Mouse (Mus musculus): ENCODE data around the gene Ccn1.

Gene Ccn1

GRCm38 (mm10) chr3:145650298-145651011 is 674 bp upstream of the Ccn1 start:
- no peak for DNase-seq (ENCODE audit: low read depth, low spot score)

- DNase-seq (ENCODE audit: low read depth, low spot score) = peak; percentile 53
Observed at GRCm38 (mm10) chr3:145648991-145649851, 560 bp downstream of the Ccn1 start.

GRCm38 (mm10) chr3:145648097-145648931 is 1.5 kb downstream of the Ccn1 start:
- peak; percentile 90 for DNase-seq (ENCODE audit: low read depth, low spot score)

- DNase-seq (ENCODE audit: low read depth, low spot score) = no peak
Observed at GRCm38 (mm10) chr3:145647416-145647815, 2.4 kb downstream of the Ccn1 start.

- no peak for DNase-seq (ENCODE audit: low read depth, low spot score)
Observed at GRCm38 (mm10) chr3:145646666-145647065, 3.1 kb downstream of the Ccn1 start.

- no peak for DNase-seq (ENCODE audit: low read depth, low spot score)
Observed at GRCm38 (mm10) chr3:145646009-145646408, 3.8 kb downstream of the Ccn1 start.

- no peak for DNase-seq (ENCODE audit: low read depth, low spot score)
Observed at GRCm38 (mm10) chr3:145645463-145645862, 4.3 kb downstream of the Ccn1 start.

GRCm38 (mm10) chr3:145642861-145643260 is 6.9 kb downstream of the Ccn1 start:
- no peak for DNase-seq (ENCODE audit: low read depth, low spot score)

- DNase-seq (ENCODE audit: low read depth, low spot score) = no peak
Observed at GRCm38 (mm10) chr3:145641878-145642277, 7.9 kb downstream of the Ccn1 start.

GRCm38 (mm10) chr3:145641036-145641685 is 8.6 kb downstream of the Ccn1 start:
- no peak for DNase-seq (ENCODE audit: low read depth, low spot score)

GRCm38 (mm10) chr3:145640583-145640982 is 9.2 kb downstream of the Ccn1 start:
- no peak for DNase-seq (ENCODE audit: low read depth, low spot score)

GRCm38 (mm10) chr3:145640170-145640569 is 9.6 kb downstream of the Ccn1 start:
- DNase-seq (ENCODE audit: low read depth, low spot score) = no peak

- DNase-seq (ENCODE audit: low read depth, low spot score) = no peak
Observed at GRCm38 (mm10) chr3:145634002-145634710, 15.6 kb downstream of the Ccn1 start.

GRCm38 (mm10) chr3:145632888-145633287 is 16.9 kb downstream of the Ccn1 start:
- DNase-seq (ENCODE audit: low read depth, low spot score) = peak; percentile 99

GRCm38 (mm10) chr3:145628643-145629042 is 21.1 kb downstream of the Ccn1 start:
- no peak for DNase-seq (ENCODE audit: low read depth, low spot score)

GRCm38 (mm10) chr3:145627830-145628229 is 22.0 kb downstream of the Ccn1 start:
- peak; percentile 74 for DNase-seq (ENCODE audit: low read depth, low spot score)

- DNase-seq (ENCODE audit: low read depth, low spot score) = no peak
Observed at GRCm38 (mm10) chr3:145626063-145626462, 23.7 kb downstream of the Ccn1 start.

GRCm38 (mm10) chr3:145625546-145625945 is 24.2 kb downstream of the Ccn1 start:
- no peak for DNase-seq (ENCODE audit: low read depth, low spot score)

GRCm38 (mm10) chr3:145624786-145625185 is 25.0 kb downstream of the Ccn1 start:
- no peak for DNase-seq (ENCODE audit: low read depth, low spot score)

GRCm38 (mm10) chr3:145623047-145623446 is 26.7 kb downstream of the Ccn1 start:
- DNase-seq (ENCODE audit: low read depth, low spot score) = no peak

- no peak for DNase-seq (ENCODE audit: low read depth, low spot score)
Observed at GRCm38 (mm10) chr3:145621209-145621608, 28.6 kb downstream of the Ccn1 start.
